In genomic region chr14:79185018-79185685, GRCm38 (mm10) we compare ENCODE assay signal across 15 mouse cellular contexts.
DNase-seq lines count a peak whose midpoint lies in the region; ATAC-seq lines count a peak whose summit lies in the region.
"Had no signal": no experiment of that assay in that cellular context is flagged by ENCODE, and none has a peak within 500 bp of the region (broad histone marks: within the 10 kb centered on the region; RNA-seq: fewer than 3 reads in every experiment).

No protein-coding gene starts in this region.

- peak; percentile 59 to 63 for DNase-seq in cerebellum, postnatal 14 days
- no peak for DNase-seq in cerebellum, adult 9-10 months
- DNase-seq in layer of hippocampus, adult 11-12 months (ENCODE audit: low spot score): peak; percentile 9
- DNase-seq in layer of hippocampus, postnatal 10 days (ENCODE audit: low spot score in 2 of 2): no peak
- peak; percentile 41 for DNase-seq in brain, adult 2 months (ENCODE audit: low read depth, low spot score)
- DNase-seq in kidney, adult 11 months: no peak
- DNase-seq in testis, postnatal 10 days (ENCODE audit: low spot score): no peak
- DNase-seq: adrenal gland, postnatal 25 days; cerebellum, adult 8-10 months; right cerebral cortex, adult 18-20 months had no signal

- no peaks in the 10 kb centered on the region for H3K36me3 ChIP-seq in hindbrain, embryonic 15.5 days

- peak; percentile 78; the same call in 1 of the 2 replicates for ATAC-seq in hindbrain, embryonic 15.5 days (ENCODE audit: low FRiP score, low read depth)

- no peak overlapping the region for H3K27ac ChIP-seq in hindbrain, embryonic 15.5 days (replicated peaks)
- H3K27ac ChIP-seq: heart, embryonic 13.5 days; liver, embryonic 14.5 days; stomach, postnatal 0 days had no signal

- H3K4me3 ChIP-seq in hindbrain, embryonic 15.5 days: no peak overlapping the region
- H3K4me3 ChIP-seq: heart, embryonic 13.5 days had no signal

- no peaks in the 10 kb centered on the region for H3K9me3 ChIP-seq in hindbrain, embryonic 15.5 days
- H3K9me3 ChIP-seq: G1E had no signal

- 42% methylated on average over 11 of the region's 11 CpGs for WGBS in hindbrain, embryonic 15.5 days

- H3K27me3 ChIP-seq in hindbrain, embryonic 15.5 days: no peaks in the 10 kb centered on the region
- H3K27me3 ChIP-seq: heart, embryonic 13.5 days had no signal

- peaks cover 12% of the 10 kb centered on the region; the same call in 1 of the 2 replicates for H3K4me1 ChIP-seq in hindbrain, embryonic 15.5 days (replicated peaks)

- H3K4me2 ChIP-seq in hindbrain, embryonic 15.5 days: no peak overlapping the region
- H3K4me2 ChIP-seq: heart, embryonic 13.5 days had no signal

- no peak overlapping the region for H3K9ac ChIP-seq in hindbrain, embryonic 15.5 days
- H3K9ac ChIP-seq: heart, embryonic 13.5 days; liver, embryonic 14.5 days had no signal

Comparison
In these comparisons a context has a peak if more than half of its experiments do, and no peak if none do; other contexts are left out.
1. DNase-seq: peak in cerebellum, postnatal 14 days (2 of 2), layer of hippocampus, adult 11-12 months (single experiment) and brain, adult 2 months (single experiment); none in cerebellum, adult 9-10 months (single experiment), layer of hippocampus, postnatal 10 days (0 of 2), kidney, adult 11 months (single experiment) and testis, postnatal 10 days (single experiment).